Mouse (Mus musculus) neural tube, embryonic 11.5 days (tissue): Measurements from ENCODE around the gene Scn11a. TPM values are rescaled to one million over a fixed set of nuclear protein-coding genes. Genes with fewer than 3 reads are reported as not detected.

ENCODE experiments used
- ATAC-seq: fragments of 200-750 bp; cut with Nextera tagmentation; 2 replicates; pipeline ENCODE4 v1.8.0; 2017; ENCODE audit warnings: moderate number of reproducible peaks, mild to moderate bottlenecking, moderate TSS enrichment, moderate library complexity; ENCODE audit not compliant: insufficient read depth, low FRiP score, low TSS enrichment
- DNase-seq: peaks from one replicate; pipeline ENCODE4 v3.0.0-alpha.2; 2015; ENCODE audit warnings: low spot score
- H3K27ac ChIP-seq: fragments of 300-500 bp; sonication (generic); 2 replicates; pipeline ENCODE4 v1.5.1; 2014; ENCODE audit warnings: low read depth, mild to moderate bottlenecking, low read length
- H3K27me3 ChIP-seq: fragments of 300-500 bp; sonication (generic); 2 replicates; pipeline ENCODE4 v1.6.1; 2014; ENCODE audit warnings: mild to moderate bottlenecking, low read length, mixed read lengths; ENCODE audit not compliant: control insufficient read depth, insufficient read depth
- H3K36me3 ChIP-seq: fragments of 300-500 bp; sonication (generic); 2 replicates; pipeline ENCODE4 v1.6.1; 2014; ENCODE audit warnings: mild to moderate bottlenecking, low read length, moderate library complexity, mixed read lengths; ENCODE audit not compliant: control insufficient read depth, insufficient read depth
- H3K4me1 ChIP-seq: fragments of 300-500 bp; sonication (generic); 2 replicates; pipeline ENCODE4 v1.6.1; 2014; ENCODE audit warnings: low read length, mixed read lengths; ENCODE audit not compliant: control insufficient read depth, insufficient read depth
- H3K4me2 ChIP-seq: fragments of 300-500 bp; sonication (generic); 2 replicates; pipeline ENCODE4 v1.6.1; 2014; ENCODE audit warnings: low read depth, mild to moderate bottlenecking, moderate library complexity
- H3K4me3 ChIP-seq: fragments of 300-500 bp; sonication (generic); 2 replicates; pipeline ENCODE4 v1.5.1; 2014; ENCODE audit warnings: low read depth, low read length
- H3K9ac ChIP-seq: fragments of 300-500 bp; sonication (generic); 2 replicates; pipeline ENCODE4 v1.6.1; 2014; ENCODE audit warnings: mild to moderate bottlenecking, low read length
- H3K9me3 ChIP-seq: fragments of 300-500 bp; sonication (generic); 2 replicates; pipeline ENCODE4 v1.6.1; 2016; ENCODE audit warnings: low read length; ENCODE audit not compliant: control insufficient read depth
- WGBS: fragments of 180-500 bp; shearing (Covaris S2); extraction: QIAGEN DNeasy Blood & Tissue Kit; methylation state at CpG from one replicate; pipeline ENCODE4 v1.1.7; 2014; 5-methylcytosine and 5-hydroxymethylcytosine counted together
- polyA plus RNA-seq: library from polyadenylated mRNA; unstranded; fragments of >200 nt; fragmentation: Nextera tagmentation; extraction: Ambion mirVana; gene quantifications from 2 replicates; pipeline ENCODE4 v1.2.1, GENCODE M21; 2014

Gene Scn11a
- polyA plus RNA-seq, 1 experiment from 2014 or later: not detected

GRCm38 (mm10) chr9:119804501-119804847, 20.8 kb downstream of the Scn11a start:
- H3K27ac ChIP-seq: no peak overlapping the region
- H3K4me1 ChIP-seq: peaks cover 4% of the 10 kb centered on the region; the same call in 1 of the 2 replicates
- no peak for ATAC-seq
- H3K9me3 ChIP-seq: no peaks in the 10 kb centered on the region
- H3K9ac ChIP-seq: no peak overlapping the region
- DNase-seq: no peak
- H3K4me3 ChIP-seq: no peak overlapping the region
- H3K27me3 ChIP-seq: no peaks in the 10 kb centered on the region
- H3K36me3 ChIP-seq: no peaks in the 10 kb centered on the region
- no peak overlapping the region for H3K4me2 ChIP-seq
- WGBS: 90% methylated on average over 11 of the region's 11 CpGs

GRCm38 (mm10) chr9:119803845-119804500, 21.3 kb downstream of the Scn11a start:
- Histone ChIP-seq H3K27ac (no peak overlapping the region), H3K4me3 (no peak overlapping the region), H3K27me3 (no peaks in the 10 kb centered on the region), H3K9ac (no peak overlapping the region), H3K36me3 (no peaks in the 10 kb centered on the region), H3K4me2 (no peak overlapping the region), H3K4me1 (peaks cover 4% of the 10 kb centered on the region; the same call in 1 of the 2 replicates), H3K9me3 (no peaks in the 10 kb centered on the region)
- WGBS: 67% methylated on average over 15 of the region's 15 CpGs
- no peak for DNase-seq
- ATAC-seq: no peak

DNA sequence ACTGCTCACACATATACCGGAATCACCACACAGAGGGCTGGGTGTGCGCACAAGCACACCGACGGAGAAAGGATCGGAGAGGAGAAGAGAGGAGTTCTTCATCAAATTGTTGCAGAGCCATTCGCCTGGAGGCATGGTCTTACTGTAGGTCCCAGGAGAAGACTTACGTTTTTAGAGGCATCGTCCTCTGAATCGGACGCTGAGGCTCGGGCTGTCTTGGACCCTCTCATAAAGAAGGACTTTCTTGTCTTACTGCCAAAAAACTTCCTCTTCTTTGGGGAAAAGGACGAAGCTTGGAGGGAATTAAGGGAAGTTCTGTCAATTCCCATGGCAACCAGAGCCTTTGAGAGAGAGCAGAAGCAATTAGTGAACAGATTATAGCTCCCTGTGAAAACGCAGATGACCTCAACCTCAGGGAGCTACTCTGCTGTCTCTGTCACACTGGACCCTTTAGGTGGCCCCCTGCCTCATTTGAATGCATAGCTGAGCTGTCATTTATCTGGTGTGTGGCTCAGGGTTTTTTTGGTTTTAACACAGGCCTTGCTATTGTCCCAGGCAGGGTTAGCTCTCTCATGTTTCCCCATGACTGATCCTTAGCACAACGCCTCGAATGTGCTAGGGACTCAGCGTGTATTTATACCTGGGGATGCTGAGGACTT, 22.0 kb downstream of the Scn11a start:
- Histone ChIP-seq H3K4me2 (no peak overlapping the region), H3K9ac (no peak overlapping the region), H3K9me3 (no peaks in the 10 kb centered on the region), H3K27me3 (no peaks in the 10 kb centered on the region), H3K4me3 (no peak overlapping the region), H3K4me1 (peaks cover 4% of the 10 kb centered on the region; the same call in 1 of the 2 replicates), H3K36me3 (no peaks in the 10 kb centered on the region), H3K27ac (no peak overlapping the region)
- DNase-seq (peak; percentile 51), ATAC-seq (no peak)
- WGBS: 56% methylated on average over 16 of the region's 16 CpGs

GRCm38 (mm10) chr9:119801460-119801859, 23.8 kb downstream of the Scn11a start:
- ATAC-seq: no peak
- 76% methylated on average over 6 of the region's 6 CpGs for WGBS
- H3K9me3 ChIP-seq: no peaks in the 10 kb centered on the region
- H3K27me3 ChIP-seq: no peaks in the 10 kb centered on the region
- H3K27ac ChIP-seq: no peak overlapping the region
- DNase-seq: no peak
- H3K36me3 ChIP-seq: no peaks in the 10 kb centered on the region
- peaks cover 4% of the 10 kb centered on the region; the same call in 1 of the 2 replicates for H3K4me1 ChIP-seq
- H3K9ac ChIP-seq: no peak overlapping the region
- H3K4me2 ChIP-seq: no peak overlapping the region
- no peak overlapping the region for H3K4me3 ChIP-seq

DNA sequence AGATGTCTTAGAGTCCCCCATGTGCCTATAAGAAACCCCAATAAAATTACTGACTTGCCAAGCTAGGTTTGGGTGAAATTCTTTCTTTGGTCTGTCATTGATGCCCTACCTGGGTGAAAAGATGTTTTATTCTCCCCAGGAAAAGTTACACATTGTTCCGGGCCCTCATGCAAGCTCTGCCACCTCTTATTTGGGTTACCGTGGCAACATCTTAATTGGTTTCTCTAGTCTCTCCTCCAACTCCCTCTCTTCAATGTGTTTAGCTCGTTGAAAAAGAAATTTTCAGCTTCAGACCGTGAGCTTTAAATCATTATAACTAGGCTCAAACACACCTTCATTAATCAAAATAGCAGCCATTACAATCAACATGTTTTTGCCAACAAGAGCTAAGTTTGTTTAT, 28.5 kb downstream of the Scn11a start:
- no peak for ATAC-seq
- no peaks in the 10 kb centered on the region for H3K27me3 ChIP-seq
- no peak overlapping the region for H3K27ac ChIP-seq
- H3K4me3 ChIP-seq: no peak overlapping the region
- no peaks in the 10 kb centered on the region for H3K36me3 ChIP-seq
- 66% methylated on average over 4 of the region's 4 CpGs for WGBS
- no peak overlapping the region for H3K4me2 ChIP-seq
- H3K9ac ChIP-seq: no peak overlapping the region
- H3K9me3 ChIP-seq: no peaks in the 10 kb centered on the region
- H3K4me1 ChIP-seq: no peaks in the 10 kb centered on the region
- no peak for DNase-seq

- Histone ChIP-seq H3K27me3 (no peaks in the 10 kb centered on the region), H3K9me3 (no peaks in the 10 kb centered on the region), H3K4me3 (no peak overlapping the region), H3K9ac (no peak overlapping the region), H3K27ac (no peak overlapping the region), H3K4me2 (no peak overlapping the region), H3K36me3 (no peaks in the 10 kb centered on the region), H3K4me1 (no peaks in the 10 kb centered on the region)
- 85% methylated on average over 15 of the region's 15 CpGs for WGBS
- no peak for DNase-seq
- ATAC-seq: no peak
These were observed 29.9 kb downstream of the Scn11a start for GRCm38 (mm10) chr9:119795254-119795912.

DNA sequence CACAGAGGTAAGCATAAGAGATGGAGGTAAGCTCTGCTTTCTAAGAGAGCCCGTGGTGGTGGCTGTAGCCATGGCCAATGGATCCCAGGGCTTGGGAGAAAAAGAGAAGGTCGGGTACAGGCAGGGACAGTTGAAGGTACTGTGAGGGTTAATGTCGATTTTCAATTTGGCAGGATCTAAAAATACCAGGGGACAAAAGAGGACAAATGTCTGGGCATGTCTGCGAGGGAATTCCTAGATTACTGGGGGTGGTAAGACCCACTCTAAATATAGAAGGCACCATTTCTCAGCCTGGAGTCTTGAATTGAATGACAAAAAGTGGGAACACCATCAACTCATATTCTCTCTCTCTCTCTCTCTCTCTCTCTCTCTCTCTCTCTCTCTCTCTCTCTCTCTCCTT, 30.8 kb downstream of the Scn11a start:
- Histone ChIP-seq H3K4me1 (no peaks in the 10 kb centered on the region), H3K4me3 (no peak overlapping the region), H3K27me3 (no peaks in the 10 kb centered on the region), H3K9me3 (no peaks in the 10 kb centered on the region), H3K9ac (no peak overlapping the region), H3K27ac (no peak overlapping the region), H3K4me2 (no peak overlapping the region), H3K36me3 (no peaks in the 10 kb centered on the region)
- DNase-seq: no peak
- 82% methylated on average over 4 of the region's 4 CpGs for WGBS
- no peak for ATAC-seq

- Histone ChIP-seq H3K27me3 (no peaks in the 10 kb centered on the region), H3K36me3 (no peaks in the 10 kb centered on the region), H3K4me2 (no peak overlapping the region), H3K4me3 (no peak overlapping the region), H3K4me1 (no peaks in the 10 kb centered on the region), H3K9me3 (no peaks in the 10 kb centered on the region), H3K9ac (no peak overlapping the region), H3K27ac (no peak overlapping the region)
- ATAC-seq: no peak
- 52% methylated on average over 9 of the region's 9 CpGs for WGBS
- no peak for DNase-seq
These were observed 32.8 kb downstream of the Scn11a start for GRCm38 (mm10) chr9:119792505-119792904.

DNA sequence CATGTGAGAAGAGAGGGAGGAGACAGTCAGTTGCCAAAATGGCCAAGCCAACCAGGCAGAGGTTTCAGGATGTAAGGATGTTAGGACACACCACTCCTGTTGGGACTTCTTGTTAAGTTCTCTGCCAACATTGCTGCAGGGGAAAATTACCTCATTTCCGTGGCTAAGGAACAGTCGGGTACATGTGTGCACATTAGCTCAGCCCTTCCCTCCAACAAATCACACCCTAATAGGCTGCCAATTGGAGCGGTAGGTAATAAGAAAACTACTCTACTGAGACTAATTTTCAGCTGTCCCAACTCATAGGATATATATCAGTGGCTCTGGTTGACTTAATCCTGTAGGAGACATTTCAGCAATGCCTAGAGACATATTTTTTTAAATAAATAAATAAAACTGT, 44.4 kb downstream of the Scn11a start:
- no peaks in the 10 kb centered on the region for H3K36me3 ChIP-seq
- DNase-seq: no peak
- no peak overlapping the region for H3K27ac ChIP-seq
- H3K4me1 ChIP-seq: no peaks in the 10 kb centered on the region
- no peak overlapping the region for H3K4me3 ChIP-seq
- H3K9me3 ChIP-seq: no peaks in the 10 kb centered on the region
- H3K9ac ChIP-seq: no peak overlapping the region
- no peaks in the 10 kb centered on the region for H3K27me3 ChIP-seq
- no peak for ATAC-seq
- no peak overlapping the region for H3K4me2 ChIP-seq
- WGBS: 79% methylated on average over 3 of the region's 3 CpGs
